Mouse (Mus musculus): Measurements from ENCODE around the gene Cilp2. TPM values are rescaled to one million over a fixed set of nuclear protein-coding genes. Genes with fewer than 3 reads are reported as not detected.

Gene Cilp2
- total RNA-seq, 2 experiments from 2014 or later = not detected

DNA sequence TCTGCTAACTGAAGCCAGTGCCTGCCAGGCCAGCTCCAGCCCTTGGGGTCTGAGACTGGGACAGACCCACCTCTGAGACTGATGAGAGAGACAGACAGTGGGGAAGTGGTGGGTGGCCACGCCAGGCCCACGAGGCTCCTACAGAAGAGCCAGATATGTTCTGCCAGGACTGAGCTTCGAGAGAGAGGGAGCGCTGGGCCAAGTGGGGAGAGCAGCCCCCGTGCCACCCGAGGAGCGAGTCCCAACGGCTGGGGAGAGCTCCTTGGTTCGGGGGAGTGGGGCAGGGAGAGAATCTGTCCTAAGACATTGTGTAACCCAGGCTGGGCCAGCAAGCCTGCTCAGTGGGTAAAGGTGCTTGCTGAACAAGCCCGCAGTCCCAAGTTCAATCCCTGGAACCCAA lies 10.5 kb downstream of the Cilp2 start:
- ATAC-seq (replicated peaks; ENCODE audit: poor library complexity) = no peak

- no peak for ATAC-seq (replicated peaks; ENCODE audit: poor library complexity)
Observed at GRCm38 (mm10) chr8:69876097-69876496, 11.4 kb downstream of the Cilp2 start.

GRCm38 (mm10) chr8:69874654-69875053 lies 12.8 kb downstream of the Cilp2 start:
- ATAC-seq (replicated peaks; ENCODE audit: poor library complexity) = no peak

GRCm38 (mm10) chr8:69874155-69874554 lies 13.3 kb downstream of the Cilp2 start:
- ATAC-seq (replicated peaks; ENCODE audit: poor library complexity) = peak; percentile 66

GRCm38 (mm10) chr8:69870907-69871306 lies 16.6 kb downstream of the Cilp2 start:
- ATAC-seq (replicated peaks; ENCODE audit: poor library complexity) = no peak

- ATAC-seq (replicated peaks; ENCODE audit: poor library complexity) = no peak
Observed at GRCm38 (mm10) chr8:69870003-69870765, 17.3 kb downstream of the Cilp2 start.

- ATAC-seq (replicated peaks; ENCODE audit: poor library complexity) = no peak
Observed at GRCm38 (mm10) chr8:69867696-69868326, 19.7 kb downstream of the Cilp2 start.

DNA sequence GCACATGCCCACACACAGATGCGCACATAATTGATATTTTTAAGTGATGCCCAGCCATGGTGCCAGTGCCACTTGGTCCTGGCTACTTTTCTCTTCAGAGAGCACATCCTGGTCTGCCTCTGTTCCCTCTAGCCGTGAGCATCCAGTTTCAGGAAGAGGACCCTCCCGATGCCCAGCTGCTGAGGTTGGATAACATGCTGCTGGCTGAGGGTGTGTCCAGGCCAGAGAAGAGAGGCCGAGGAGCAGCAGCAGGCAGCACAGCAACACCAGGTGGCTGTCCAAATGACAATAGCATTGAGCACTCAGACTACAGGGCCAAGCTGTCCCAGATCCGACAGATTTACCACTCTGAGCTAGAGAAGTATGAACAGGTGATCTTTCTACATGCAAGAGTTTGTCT lies 23.3 kb downstream of the Cilp2 start:
- ATAC-seq (replicated peaks; ENCODE audit: poor library complexity) = no peak

DNA sequence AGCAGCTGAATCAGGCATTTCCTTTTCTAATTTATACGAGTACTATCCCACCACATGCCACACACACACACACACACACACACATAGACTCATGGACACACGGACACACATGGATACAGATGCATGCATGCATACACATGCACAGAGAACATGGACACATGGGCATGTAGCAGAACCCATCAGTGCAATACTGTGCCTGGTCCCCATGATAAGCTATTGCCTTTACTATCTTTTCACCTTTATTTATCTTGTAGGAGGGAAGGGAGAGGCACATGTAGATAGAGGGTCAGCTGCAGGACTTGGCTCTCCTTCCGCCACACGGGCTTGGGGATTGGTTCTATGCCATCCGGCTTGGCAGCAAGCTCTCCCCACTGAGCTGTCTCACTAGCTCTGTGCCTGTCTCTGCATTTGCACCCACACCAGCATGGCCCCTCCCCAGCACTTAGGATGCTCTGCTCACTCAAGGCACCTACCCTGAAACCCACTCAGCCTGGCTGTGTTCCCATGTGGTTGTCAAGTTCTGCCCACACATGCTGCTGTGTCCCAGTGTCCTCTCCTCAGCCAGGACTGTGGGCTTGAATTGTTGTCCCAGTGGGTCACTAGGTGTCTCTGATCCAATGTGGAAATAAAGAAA lies 24.0 kb downstream of the Cilp2 start:
- ATAC-seq (replicated peaks; ENCODE audit: poor library complexity) = peak; percentile 43

DNA sequence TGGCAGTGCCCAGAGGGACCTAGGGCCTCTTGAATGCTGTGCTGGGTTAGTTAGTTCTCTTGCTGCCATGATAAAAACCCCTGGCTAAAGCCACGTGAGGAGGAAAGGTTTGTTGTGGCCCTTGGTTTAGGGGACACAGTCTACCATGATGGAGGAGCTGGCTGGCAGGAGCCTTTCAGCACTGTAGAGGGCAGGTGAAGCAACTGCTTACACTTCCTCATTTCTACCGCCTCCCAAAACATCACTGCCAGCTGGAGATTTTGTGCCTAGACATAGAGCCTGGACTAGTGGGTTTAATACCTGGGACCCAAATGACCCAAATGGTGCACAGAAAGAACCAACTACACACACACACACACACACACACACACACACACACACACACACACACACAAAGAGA lies 26.2 kb downstream of the Cilp2 start:
- ATAC-seq (replicated peaks; ENCODE audit: poor library complexity) = peak; percentile 54; the same call in 1 of the 2 replicates

- peak; percentile 67 for ATAC-seq (replicated peaks; ENCODE audit: poor library complexity)
Observed at GRCm38 (mm10) chr8:69860807-69861206, 26.7 kb downstream of the Cilp2 start.

DNA sequence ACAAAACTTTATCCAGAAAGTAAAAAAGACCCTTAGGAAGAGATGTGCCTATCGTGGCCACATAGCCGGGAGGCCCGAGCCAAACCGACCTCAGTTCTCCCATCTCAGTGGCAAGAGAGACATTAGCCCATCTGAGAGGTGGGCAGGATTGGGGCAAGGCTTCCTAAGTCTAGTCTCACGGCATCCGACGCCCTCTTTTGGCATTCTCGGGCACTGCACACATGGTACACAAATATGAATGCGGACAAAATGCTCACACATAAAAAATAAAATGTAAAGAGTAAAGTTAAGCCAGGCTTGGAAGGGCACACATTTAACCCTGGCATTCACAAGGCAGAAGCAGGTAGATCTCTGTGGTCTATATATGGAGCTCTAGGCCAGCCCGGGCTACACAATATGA lies 33.6 kb downstream of the Cilp2 start:
- ATAC-seq (replicated peaks; ENCODE audit: poor library complexity) = no peak

DNA sequence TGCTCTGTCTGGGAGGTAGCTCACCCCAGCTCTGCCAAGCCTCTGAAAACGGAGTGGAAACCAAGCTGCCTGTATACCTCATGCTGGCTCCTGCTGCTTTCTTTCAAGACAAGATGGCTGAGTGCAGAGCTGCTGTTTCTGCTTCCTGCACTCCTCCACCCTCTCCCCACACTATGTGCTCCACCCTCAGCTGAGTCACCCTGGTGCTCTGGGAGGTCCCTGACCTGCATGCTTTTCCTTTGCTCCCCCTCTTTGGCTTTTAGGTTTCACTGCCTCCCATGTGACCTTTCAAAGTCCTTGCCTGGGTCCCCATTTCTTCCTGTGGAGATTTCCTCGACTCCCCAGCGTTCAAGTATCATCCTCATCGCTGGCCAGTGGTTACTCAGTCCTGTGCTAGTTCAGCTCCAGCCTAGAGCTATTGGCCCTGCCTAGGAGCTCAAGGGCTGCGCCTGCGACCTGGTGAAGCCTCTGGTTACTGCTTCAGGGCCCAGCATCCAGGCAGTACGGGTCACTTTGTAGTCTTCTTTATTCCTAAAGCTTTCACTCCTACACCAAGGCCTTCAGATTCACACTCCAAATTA lies 36.5 kb downstream of the Cilp2 start:
- ATAC-seq (replicated peaks; ENCODE audit: poor library complexity) = peak; percentile 37; the same call in 1 of the 2 replicates

DNA sequence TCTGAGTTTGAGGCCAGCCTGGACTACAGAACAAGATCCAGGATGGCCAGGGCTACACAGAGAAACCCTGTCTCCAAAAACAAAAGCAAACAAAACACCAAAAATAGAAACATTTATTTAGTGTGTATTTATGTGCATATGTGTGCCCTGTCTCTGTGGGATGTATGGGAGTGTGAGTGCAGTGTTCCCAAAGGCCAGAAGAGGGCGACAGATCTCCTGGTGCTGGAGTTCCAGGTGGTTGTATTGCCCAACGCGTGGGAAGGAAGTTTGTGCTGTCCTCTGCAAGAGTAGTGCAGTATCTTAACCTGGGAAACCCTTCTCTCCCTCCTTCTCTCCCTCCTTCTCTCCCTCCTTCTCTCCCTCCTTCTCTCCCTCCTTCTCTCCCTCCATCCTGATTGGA lies 37.6 kb downstream of the Cilp2 start:
- ATAC-seq (replicated peaks; ENCODE audit: poor library complexity) = peak; percentile 93

DNA sequence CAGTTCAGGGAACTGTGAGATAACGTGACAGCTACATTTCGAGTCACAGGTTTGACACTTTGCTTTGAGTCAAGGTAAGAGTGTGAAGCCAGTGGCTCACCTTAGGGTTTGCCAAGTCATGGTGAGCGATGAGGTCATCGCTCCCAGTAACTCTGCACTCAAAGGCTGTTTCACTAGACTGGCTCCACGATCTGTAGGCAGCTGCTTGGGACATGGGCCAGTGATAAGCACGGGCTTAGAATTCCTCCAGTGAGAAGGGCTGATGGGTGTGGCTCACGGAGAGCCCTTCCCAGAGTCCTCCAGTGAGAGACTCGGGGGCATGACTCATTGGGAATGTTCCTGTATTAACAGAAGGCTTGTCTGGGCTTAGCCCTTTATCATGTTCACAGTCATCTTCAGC lies 38.5 kb downstream of the Cilp2 start:
- no peak for ATAC-seq (replicated peaks; ENCODE audit: poor library complexity)

DNA sequence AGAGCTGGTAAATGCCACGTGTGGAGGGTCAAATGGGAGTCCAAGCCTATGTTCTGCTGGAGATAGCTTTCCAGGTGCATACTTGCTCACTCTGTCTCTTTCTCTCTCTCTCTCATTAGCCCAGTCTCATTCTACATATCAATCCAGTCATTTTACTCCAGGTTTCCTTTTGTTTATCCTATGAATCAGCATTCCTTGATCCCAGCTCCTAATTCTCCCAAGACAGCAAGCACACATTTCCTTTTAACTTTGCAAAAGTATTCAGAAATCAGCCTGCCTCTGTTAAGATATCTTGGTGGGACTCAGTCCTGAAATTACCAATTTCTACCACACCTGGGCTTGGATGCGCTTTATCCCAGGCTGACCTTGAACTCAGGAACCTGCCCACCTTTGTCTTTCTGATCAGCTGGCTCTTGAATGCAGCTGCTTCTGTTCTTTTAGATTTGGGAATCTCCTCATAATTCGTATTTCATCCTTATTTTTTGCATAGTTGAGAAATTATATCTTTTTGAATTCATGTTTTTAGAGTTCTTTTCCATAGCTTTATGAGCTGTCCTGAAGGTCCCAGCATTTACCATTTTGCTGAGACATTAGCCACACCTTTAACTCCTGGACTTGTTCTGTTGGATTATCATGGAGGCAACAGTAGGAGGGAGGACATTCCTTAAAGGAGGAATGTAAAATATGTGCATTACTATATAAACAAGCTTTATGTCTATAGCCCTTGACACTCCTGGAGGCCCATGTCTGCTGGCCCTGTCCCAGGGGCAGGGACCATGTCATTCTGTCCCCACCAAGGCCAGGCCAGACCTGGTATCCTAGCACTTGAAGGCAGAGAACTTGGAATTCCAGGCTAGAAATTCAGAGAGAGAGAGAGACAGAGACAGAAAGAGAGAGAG lies 40.1 kb downstream of the Cilp2 start:
- ATAC-seq (replicated peaks; ENCODE audit: poor library complexity) = no peak

GRCm38 (mm10) chr8:69837057-69837682 lies 50.3 kb downstream of the Cilp2 start:
- no peak for ATAC-seq (replicated peaks; ENCODE audit: poor library complexity)

GRCm38 (mm10) chr8:69832298-69832853 lies 55.1 kb downstream of the Cilp2 start, which contains the start of gene Pbx4:
TSS of gene Pbx4 (plus strand) at chr8:69832491.
- ATAC-seq (replicated peaks; ENCODE audit: poor library complexity) = peak; percentile 92

Measured in megakaryocyte progenitor cell, adult 5-6 weeks (primary cell).